Mouse (Mus musculus) limb, embryonic 15.5 days (tissue): ENCODE results near the gene Map1b. TPM values are rescaled to one million over a fixed set of nuclear protein-coding genes. Genes with fewer than 3 reads are reported as not detected.

ENCODE experiments used
- ATAC-seq: fragments of 200-750 bp; cut with Nextera tagmentation; 2 replicates; pipeline ENCODE4 v1.8.0; 2017; ENCODE audit warnings: low read depth, moderate TSS enrichment; ENCODE audit not compliant: insufficient number of reproducible peaks, low FRiP score, low TSS enrichment
- H3K27ac ChIP-seq: fragments of 300-500 bp; sonication (generic); 2 replicates; pipeline ENCODE4 v1.5.1; 2015; ENCODE audit warnings: moderate library complexity, mild to moderate bottlenecking, inconsistent platforms
- H3K27me3 ChIP-seq: fragments of 300-500 bp; sonication (generic); 2 replicates; pipeline ENCODE4 v1.6.1; 2015; ENCODE audit warnings: inconsistent platforms
- H3K36me3 ChIP-seq: fragments of 300-500 bp; sonication (generic); 2 replicates; pipeline ENCODE4 v1.6.1; 2015; ENCODE audit warnings: inconsistent platforms
- H3K4me1 ChIP-seq: fragments of 300-500 bp; sonication (generic); 2 replicates; pipeline ENCODE4 v1.6.1; 2015; ENCODE audit warnings: inconsistent platforms
- H3K4me2 ChIP-seq: fragments of 300-500 bp; sonication (generic); 2 replicates; pipeline ENCODE4 v1.6.1; 2015; ENCODE audit warnings: mild to moderate bottlenecking, inconsistent platforms
- H3K4me3 ChIP-seq: fragments of 300-500 bp; sonication (generic); 2 replicates; pipeline ENCODE4 v1.5.1; 2015; ENCODE audit warnings: mild to moderate bottlenecking, inconsistent platforms
- H3K9ac ChIP-seq: fragments of 300-500 bp; sonication (generic); 2 replicates; pipeline ENCODE4 v1.6.1; 2015; ENCODE audit warnings: inconsistent platforms
- H3K9me3 ChIP-seq: fragments of 300-500 bp; sonication (generic); 2 replicates; pipeline ENCODE4 v1.6.1; 2016; ENCODE audit warnings: inconsistent platforms
- WGBS: fragments of 180-500 bp; shearing (Covaris S2); methylation state at CpG from one replicate; pipeline ENCODE4 v1.1.7; 2015; 5-methylcytosine and 5-hydroxymethylcytosine counted together
- polyA plus RNA-seq: library from polyadenylated mRNA; unstranded; fragments of >200 nt; fragmentation: Nextera tagmentation; extraction: Ambion mirVana; gene quantifications from 2 replicates; pipeline ENCODE4 v1.2.1, GENCODE M21; 2015

Map1b gene
- polyA plus RNA-seq, 1 experiment from 2014 or later: 137 TPM

DNA sequence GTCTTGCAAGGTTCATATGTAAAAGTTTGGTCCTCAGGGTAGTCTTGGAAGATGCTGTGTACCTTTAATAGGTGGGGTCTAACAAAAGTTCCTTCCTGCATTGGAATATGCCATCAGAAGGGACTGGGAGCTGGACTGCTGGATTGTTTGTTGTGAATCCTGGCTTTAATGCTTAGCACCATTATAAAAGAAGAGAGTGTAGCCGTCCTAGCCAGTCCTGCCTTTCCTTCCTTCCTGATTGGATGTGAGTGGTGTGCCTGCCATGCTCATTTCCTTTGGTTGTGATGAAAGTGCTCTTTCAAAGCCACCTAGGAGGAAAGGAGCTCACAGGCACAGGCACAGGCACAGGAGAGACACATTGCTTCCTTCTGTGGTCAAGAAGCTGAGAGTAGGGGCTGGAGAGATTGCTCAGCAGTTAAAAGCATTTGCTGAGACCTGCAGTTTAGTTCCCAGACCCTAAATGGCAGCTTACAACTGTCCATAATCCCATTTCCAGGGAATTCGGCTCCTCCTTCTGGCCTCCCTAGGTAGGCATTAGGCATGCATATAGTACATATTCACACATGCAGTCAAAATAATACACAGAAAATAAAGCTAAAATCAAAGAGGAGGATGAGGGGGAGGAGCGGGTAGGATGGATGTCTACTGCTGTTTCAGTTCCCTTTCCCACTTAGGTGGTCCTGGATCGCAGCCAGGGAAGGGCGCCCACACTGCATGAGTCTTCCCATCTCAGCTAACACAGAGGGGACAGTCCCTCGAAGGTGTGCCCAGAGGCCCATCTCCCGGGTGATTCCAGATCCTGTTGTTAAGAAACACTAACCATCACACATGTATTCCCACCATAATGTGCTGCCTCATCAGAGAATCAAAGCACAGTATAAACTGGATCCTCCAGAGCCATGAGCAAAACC is 128.2 kb downstream of the Map1b start:
- 57% methylated on average over 7 of the region's 7 CpGs for WGBS
- Histone ChIP-seq H3K27me3 (no peaks in the 10 kb centered on the region), H3K9ac (no peak overlapping the region), H3K4me3 (no peak overlapping the region), H3K9me3 (no peaks in the 10 kb centered on the region), H3K36me3 (0 out of 2 replicates have a peak, but pooled peaks cover 6% of the 10 kb centered on the region), H3K27ac (no peak overlapping the region), H3K4me1 (peaks cover 5% of the 10 kb centered on the region; the same call in 1 of the 2 replicates), H3K4me2 (no peak overlapping the region)
- no peak for ATAC-seq

DNA sequence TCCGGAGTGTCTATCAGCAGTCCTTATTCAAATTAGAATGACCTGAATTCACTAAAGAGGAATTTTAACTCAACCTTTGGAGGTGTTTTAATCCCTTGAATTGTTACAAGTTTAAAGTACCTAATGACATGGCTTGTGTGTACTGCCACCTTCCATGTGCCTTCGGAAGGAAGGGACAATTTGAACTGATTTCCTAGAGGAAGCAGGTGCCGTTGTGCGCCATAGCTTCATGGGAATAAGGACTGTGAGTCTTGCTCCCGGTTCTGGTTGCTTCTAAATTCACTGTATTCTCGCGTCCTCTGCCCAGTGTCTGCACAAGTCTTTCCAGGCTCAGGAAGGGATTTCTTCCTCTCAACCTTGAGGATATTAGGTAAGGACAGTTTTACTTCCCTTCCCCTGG is 130.0 kb downstream of the Map1b start:
- Histone ChIP-seq H3K36me3 (0 out of 2 replicates have a peak, but pooled peaks cover 6% of the 10 kb centered on the region), H3K27me3 (no peaks in the 10 kb centered on the region), H3K27ac (no peak overlapping the region), H3K4me3 (no peak overlapping the region), H3K9ac (no peak overlapping the region), H3K4me1 (peaks cover 3% of the 10 kb centered on the region; the same call in 1 of the 2 replicates), H3K4me2 (no peak overlapping the region), H3K9me3 (no peaks in the 10 kb centered on the region)
- 81% methylated on average over 7 of the region's 7 CpGs for WGBS
- no peak for ATAC-seq

DNA sequence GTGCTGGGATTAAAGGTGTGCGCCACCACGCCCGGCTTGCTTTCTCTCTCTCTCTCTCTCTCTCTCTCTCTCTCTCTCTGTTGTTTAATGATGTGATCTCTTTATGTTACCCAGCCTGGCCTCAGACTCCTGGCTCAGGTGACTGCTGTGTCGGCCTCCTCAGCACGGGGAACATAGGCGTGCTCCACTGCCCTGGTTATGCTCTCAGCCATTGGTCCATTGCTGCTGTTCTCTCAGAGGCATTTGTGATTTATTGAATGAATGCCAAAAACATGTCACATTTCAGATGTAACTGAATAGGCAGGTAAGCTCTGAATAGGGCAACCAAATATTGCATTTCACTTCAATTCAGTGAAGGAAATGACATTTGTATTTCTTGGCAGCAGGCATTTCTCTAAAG is 130.4 kb downstream of the Map1b start:
- H3K27me3 ChIP-seq: no peaks in the 10 kb centered on the region
- WGBS: 75% methylated on average over 6 of the region's 6 CpGs
- no peak overlapping the region for H3K27ac ChIP-seq
- no peak overlapping the region for H3K4me2 ChIP-seq
- H3K4me1 ChIP-seq: no peaks in the 10 kb centered on the region; the same call in 1 of the 2 replicates
- H3K36me3 ChIP-seq: 0 out of 2 replicates have a peak, but pooled peaks cover 6% of the 10 kb centered on the region
- no peak overlapping the region for H3K9ac ChIP-seq
- H3K9me3 ChIP-seq: no peaks in the 10 kb centered on the region
- H3K4me3 ChIP-seq: no peak overlapping the region
- no peak for ATAC-seq

DNA sequence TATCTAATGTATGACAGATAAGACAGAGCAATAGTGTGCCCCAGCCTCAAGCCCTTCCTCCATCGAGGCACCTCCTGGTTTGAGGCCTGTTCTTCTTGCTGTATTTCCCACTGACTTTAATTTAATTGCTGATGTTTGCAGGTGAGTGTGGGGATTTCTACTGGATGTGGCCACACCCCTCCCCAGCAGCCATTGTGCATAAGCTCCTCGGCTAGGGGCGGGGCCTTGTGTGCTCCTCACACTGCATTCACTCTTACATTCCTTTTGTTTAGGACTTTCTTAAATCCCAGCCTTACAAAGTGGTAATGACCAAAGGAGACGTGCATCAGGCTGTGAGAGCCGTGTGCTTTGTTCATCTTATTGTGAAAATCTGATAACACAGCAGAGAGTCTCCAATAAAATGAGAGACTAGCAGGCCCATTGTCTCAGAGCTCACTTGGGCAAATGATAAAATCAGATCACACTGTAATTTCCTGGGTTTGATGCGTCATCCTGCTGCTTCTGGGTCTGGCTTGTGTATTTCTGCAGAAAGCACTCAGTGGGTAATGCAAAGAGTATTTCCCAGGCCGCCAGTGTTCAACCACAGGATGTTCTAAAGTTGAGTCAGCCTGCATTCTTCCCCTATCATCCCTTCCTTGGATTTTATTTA is 131.7 kb downstream of the Map1b start:
- no peak for ATAC-seq
- Histone ChIP-seq H3K4me3 (no peak overlapping the region), H3K4me1 (no peaks in the 10 kb centered on the region; the same call in 1 of the 2 replicates), H3K27me3 (no peaks in the 10 kb centered on the region), H3K9me3 (no peaks in the 10 kb centered on the region), H3K27ac (0 out of 2 replicates have a peak overlapping the region, but pooled peaks have one; percentile 17), H3K9ac (no peak overlapping the region), H3K36me3 (0 out of 2 replicates have a peak, but pooled peaks cover 6% of the 10 kb centered on the region), H3K4me2 (no peak overlapping the region)
- 74% methylated on average over 7 of the region's 7 CpGs for WGBS

DNA sequence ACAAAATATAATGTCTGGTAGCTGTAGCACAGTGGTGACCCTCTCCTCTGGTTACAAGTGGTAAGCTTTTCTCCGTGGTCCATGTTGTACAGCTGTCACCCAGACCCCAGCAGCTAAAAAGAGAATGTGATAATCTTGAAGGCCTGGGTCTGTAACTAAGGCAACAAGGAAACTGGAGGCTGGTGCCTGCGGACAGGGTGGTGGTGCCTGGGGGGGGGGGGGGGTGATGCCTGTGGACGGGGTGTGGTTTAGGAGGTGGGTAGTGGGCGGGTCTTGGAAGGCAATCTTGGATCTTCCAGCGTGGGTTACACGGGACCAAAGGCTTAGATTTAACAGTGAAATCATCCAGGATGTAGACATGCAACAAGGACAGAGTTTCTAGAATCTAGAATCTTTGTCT is 134.0 kb downstream of the Map1b start:
- Histone ChIP-seq H3K27ac (no peak overlapping the region), H3K4me1 (no peaks in the 10 kb centered on the region; the same call in 1 of the 2 replicates), H3K9me3 (no peaks in the 10 kb centered on the region), H3K4me2 (no peak overlapping the region), H3K27me3 (no peaks in the 10 kb centered on the region), H3K36me3 (0 out of 2 replicates have a peak, but pooled peaks cover 6% of the 10 kb centered on the region), H3K9ac (no peak overlapping the region), H3K4me3 (no peak overlapping the region)
- WGBS: 45% methylated on average over 6 of the region's 6 CpGs
- ATAC-seq: no peak

DNA sequence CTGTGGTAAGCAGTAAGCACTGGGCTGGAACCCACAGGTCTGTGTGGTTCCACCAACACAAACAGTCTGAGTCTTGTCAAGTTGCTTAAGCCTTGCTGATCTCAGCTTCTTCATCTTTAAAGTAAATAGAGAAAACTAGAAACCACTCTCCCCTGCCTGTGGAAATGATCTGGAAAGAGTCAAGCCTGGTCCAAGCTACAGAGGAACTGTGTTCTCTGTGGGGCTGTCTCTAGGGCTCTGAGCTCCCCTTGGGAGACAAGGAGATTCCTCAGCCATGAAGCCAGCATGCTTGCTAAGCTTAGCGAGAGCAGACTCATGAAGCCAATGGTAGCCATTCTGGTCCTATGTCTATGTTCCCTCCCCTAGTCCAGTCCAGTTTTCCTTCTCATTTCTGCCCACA is 138.1 kb downstream of the Map1b start:
- H3K9me3 ChIP-seq: no peaks in the 10 kb centered on the region
- no peak overlapping the region for H3K27ac ChIP-seq
- no peak overlapping the region for H3K4me2 ChIP-seq
- no peaks in the 10 kb centered on the region for H3K4me1 ChIP-seq
- H3K27me3 ChIP-seq: no peaks in the 10 kb centered on the region
- H3K9ac ChIP-seq: no peak overlapping the region
- no peak for ATAC-seq
- WGBS: 85% methylated on average over 1 of the region's 1 CpGs
- H3K36me3 ChIP-seq: 0 out of 2 replicates have a peak, but pooled peaks cover 3% of the 10 kb centered on the region
- H3K4me3 ChIP-seq: no peak overlapping the region

DNA sequence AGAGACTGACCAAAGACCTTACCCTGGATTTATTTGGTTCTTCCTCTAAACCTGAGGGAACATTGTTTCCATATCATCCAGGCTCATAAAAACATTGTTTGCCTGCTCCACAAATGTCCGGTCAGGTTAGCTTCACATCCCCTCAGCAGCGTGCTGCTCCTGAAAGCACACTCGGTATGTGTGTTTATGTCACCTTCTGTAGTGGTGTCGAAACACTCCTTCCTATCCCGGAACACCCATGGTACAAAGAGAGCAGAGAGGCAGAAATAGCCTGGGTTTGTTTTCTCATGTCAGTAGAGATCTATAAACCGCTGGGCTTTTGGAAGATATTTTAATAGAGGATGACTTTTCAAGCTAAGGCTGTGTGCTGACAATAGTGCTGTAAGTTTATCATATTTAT is 139.3 kb downstream of the Map1b start:
- Histone ChIP-seq H3K27ac (no peak overlapping the region), H3K4me1 (no peaks in the 10 kb centered on the region), H3K9ac (no peak overlapping the region), H3K27me3 (no peaks in the 10 kb centered on the region), H3K36me3 (0 out of 2 replicates have a peak, but pooled peaks cover 4% of the 10 kb centered on the region), H3K4me2 (no peak overlapping the region), H3K9me3 (no peaks in the 10 kb centered on the region), H3K4me3 (no peak overlapping the region)
- WGBS: 79% methylated on average over 6 of the region's 6 CpGs
- no peak for ATAC-seq

GRCm38 (mm10) chr13:99375550-99375949 is 140.8 kb downstream of the Map1b start:
- Histone ChIP-seq H3K4me1 (no peaks in the 10 kb centered on the region), H3K27ac (no peak overlapping the region), H3K36me3 (0 out of 2 replicates have a peak, but pooled peaks cover 4% of the 10 kb centered on the region), H3K9ac (no peak overlapping the region), H3K4me3 (no peak overlapping the region), H3K9me3 (no peaks in the 10 kb centered on the region), H3K27me3 (no peaks in the 10 kb centered on the region), H3K4me2 (no peak overlapping the region)
- 32% methylated on average over 6 of the region's 6 CpGs for WGBS
- ATAC-seq: no peak

- H3K9ac ChIP-seq: no peak overlapping the region
- H3K4me3 ChIP-seq: no peak overlapping the region
- H3K27me3 ChIP-seq: no peaks in the 10 kb centered on the region
Measured at GRCm38 (mm10) chr13:99374191-99374590, 142.1 kb downstream of the Map1b start.

DNA sequence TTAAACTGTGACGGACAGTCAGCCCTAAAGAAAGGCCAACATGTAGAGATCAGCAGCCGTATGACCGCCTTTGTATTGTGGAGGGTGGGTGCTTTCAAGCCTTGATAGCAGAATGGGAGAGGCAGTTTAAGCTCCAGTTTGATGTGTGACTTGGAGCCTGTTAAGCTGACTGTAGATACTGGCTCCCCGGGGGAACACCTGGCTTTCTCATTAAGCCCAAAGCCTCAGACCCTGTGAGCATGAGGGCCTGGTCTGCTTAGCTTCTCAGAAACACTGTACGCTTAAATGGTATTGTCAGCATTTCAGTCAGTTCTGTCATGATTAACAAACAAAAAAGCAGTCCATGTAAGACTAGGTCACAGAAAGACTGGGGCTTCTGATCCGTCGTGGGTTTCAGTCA is 142.7 kb downstream of the Map1b start:
- ATAC-seq: no peak
- Histone ChIP-seq H3K4me2 (no peak overlapping the region), H3K27ac (peak overlapping the region; percentile 24; the same call in 1 of the 2 replicates), H3K4me1 (no peaks in the 10 kb centered on the region), H3K4me3 (no peak overlapping the region), H3K9ac (no peak overlapping the region), H3K9me3 (no peaks in the 10 kb centered on the region), H3K27me3 (no peaks in the 10 kb centered on the region), H3K36me3 (0 out of 2 replicates have a peak, but pooled peaks cover 4% of the 10 kb centered on the region)
- WGBS: 66% methylated on average over 7 of the region's 7 CpGs

More at GRCm38 (mm10) chr13:99374191-99374590, 142.1 kb downstream of the Map1b start:
- no peaks in the 10 kb centered on the region for H3K9me3 ChIP-seq
- H3K4me1 ChIP-seq: no peaks in the 10 kb centered on the region
- H3K27ac ChIP-seq: no peak overlapping the region; the same call in 1 of the 2 replicates
- no peak for ATAC-seq
- no peak overlapping the region for H3K4me2 ChIP-seq
- 0 out of 2 replicates have a peak, but pooled peaks cover 4% of the 10 kb centered on the region for H3K36me3 ChIP-seq
- 48% methylated on average over 4 of the region's 4 CpGs for WGBS
